10 mouse cellular contexts compared by ENCODE assay signal in genomic region chr11:4261969-4262368, GRCm38 (mm10). TPM values are rescaled to one million over a fixed set of nuclear protein-coding genes. Genes with fewer than 3 reads are reported as not detected.
A peak's percentile ranks its signal among the peaks of the same experiment; 100 is the strongest.
DNase-seq lines count a peak whose midpoint lies in the region; ATAC-seq lines count a peak whose summit lies in the region.
"Had no signal": no experiment of that assay in that cellular context is flagged by ENCODE, and none has a peak within 500 bp of the region (broad histone marks: within the 10 kb centered on the region; RNA-seq: fewer than 3 reads in every experiment).

No protein-coding gene starts in this region.

- H3K27ac ChIP-seq in heart, embryonic 12.5 days (ENCODE audit: poor library complexity, severe bottlenecking), result peak overlapping the region; percentile 13; the same call in 1 of the 2 replicates

- no peak for DNase-seq in heart, postnatal 36 days
- peak; percentile 57 for DNase-seq in thymus, postnatal 0 days (ENCODE audit: low spot score)
- no peak for DNase-seq in thymus, postnatal 10 days (ENCODE audit: low spot score in 2 of 2)
- DNase-seq in heart, postnatal 14 days, result peak; percentile 35 to 74
- DNase-seq in splenic B cell, adult 2 months (ENCODE audit: low read depth, low spot score), result peak; percentile 31
- no peak for DNase-seq in adipocyte (ENCODE audit: low spot score)
- DNase-seq in cerebellum, adult 11 months, result no peak

- 8% methylated on average over 5 of the region's 5 CpGs for WGBS in heart, embryonic 12.5 days

- H3K36me3 ChIP-seq in heart, embryonic 12.5 days, result no peaks in the 10 kb centered on the region
- no peaks in the 10 kb centered on the region for H3K36me3 ChIP-seq in splenic B cell, adult 2 months (ENCODE audit: control insufficient read depth, insufficient read depth, low read length, poor library complexity, severe bottlenecking)

- H3K4me3 ChIP-seq in heart, embryonic 12.5 days, result no peak overlapping the region

- ATAC-seq in heart, embryonic 12.5 days (ENCODE audit: insufficient number of reproducible peaks, low FRiP score), result peak; percentile 29

- H3K9me3 ChIP-seq in heart, embryonic 12.5 days (replicated peaks), result no peaks in the 10 kb centered on the region

- peaks cover 51% of the 10 kb centered on the region for H3K4me1 ChIP-seq in heart, embryonic 12.5 days (replicated peaks)

- H3K27me3 ChIP-seq in heart, embryonic 12.5 days (replicated peaks), result peaks cover 37% of the 10 kb centered on the region
- no peaks in the 10 kb centered on the region; the same call in 1 of the 2 replicates for H3K27me3 ChIP-seq in splenic B cell, adult 2 months (ENCODE audit: control insufficient read depth, insufficient read depth, low read length, poor library complexity, severe bottlenecking)

- peak overlapping the region; percentile 22; the same call in 1 of the 2 replicates for H3K9ac ChIP-seq in heart, embryonic 12.5 days

- intact Hi-C loops in heart, postnatal 36 days (cut with DNase I), result no loop called here
- intact Hi-C loops in heart, postnatal 14 days (cut with DNase I), result no loop called here

- peak overlapping the region; percentile 26; the same call in 1 of the 2 replicates for H3K4me2 ChIP-seq in heart, embryonic 12.5 days

RNA-seq across cellular contexts. Expression of gene Lif, which starts 4.6 kb away (rescaled TPM):
- polyA plus RNA-seq in heart, embryonic 12.5 days (2016; fragmentation: Nextera tagmentation; extraction: Ambion mirVana), result 0.24 and 0.63 TPM in 2 replicates
- under 1 TPM; 0.16 to 0.50 TPM for total RNA-seq in heart, postnatal 36 days (2021)
- polyA plus RNA-seq in thymus, postnatal 0 days (2015; fragmentation: Nextera tagmentation; extraction: Ambion mirVana), result 0.49 and 0.65 TPM in 2 replicates
- under 1 TPM; 0.14 to 0.37 TPM for total RNA-seq in heart, postnatal 14 days (2021)
- total RNA-seq: liver, adult 2 months had no signal

RNA-seq across cellular contexts. Expression of gene Osm, which starts 25.7 kb away (rescaled TPM):
- polyA plus RNA-seq in heart, embryonic 12.5 days (2016; fragmentation: Nextera tagmentation; extraction: Ambion mirVana), result not detected in 2 replicates
- total RNA-seq in heart, postnatal 36 days (2021), result not detected
- polyA plus RNA-seq in thymus, postnatal 0 days (2015; fragmentation: Nextera tagmentation; extraction: Ambion mirVana), result 2.1 and 2.6 TPM in 2 replicates
- under 1 TPM in 1 of 2 experiments, not detected in 1; 0.10 TPM for total RNA-seq in heart, postnatal 14 days (2021)
- total RNA-seq: liver, adult 2 months had no signal
- polyA plus RNA-seq: liver, adult 2 months; testis, adult 2 months had no signal

RNA-seq across cellular contexts. Expression of gene Castor1, which starts 43.9 kb away (rescaled TPM):
- 3.4 and 3.8 TPM in 2 replicates for polyA plus RNA-seq in heart, embryonic 12.5 days (2016; fragmentation: Nextera tagmentation; extraction: Ambion mirVana)
- total RNA-seq in heart, postnatal 36 days (2021), result 1 to 10 TPM; 5.2 to 5.5 TPM
- 37.9 and 45.8 TPM in 2 replicates for polyA plus RNA-seq in thymus, postnatal 0 days (2015; fragmentation: Nextera tagmentation; extraction: Ambion mirVana)
- total RNA-seq in heart, postnatal 14 days (2021), result 10 to 100 TPM in 1 of 2 experiments, 1 to 10 TPM in 1; 8.3 to 11.4 TPM

Comparison
In these comparisons a context has a peak if more than half of its experiments do, and no peak if none do; other contexts are left out.
1. DNase-seq: peak in thymus, postnatal 0 days (single experiment), heart, postnatal 14 days (2 of 2) and splenic B cell, adult 2 months (single experiment); none in heart, postnatal 36 days (0 of 2), thymus, postnatal 10 days (0 of 2), adipocyte (single experiment) and cerebellum, adult 11 months (single experiment).